Mouse (Mus musculus) cerebellum, adult 2 months (tissue): ENCODE measurements around the gene Usp49. TPM values are rescaled to one million over a fixed set of nuclear protein-coding genes. Genes with fewer than 3 reads are reported as not detected.
"Not testable (repeated sequence)": the region's sequence is repeated elsewhere in the genome, so short reads cannot be mapped to it uniquely, and the experiment has no call there.

Experiments used
- DNase-seq, 2 experiments: peaks; one replicate each; pipeline ENCODE4 v3.0.0; 2021
- H3K27ac ChIP-seq: fragments of 200-500 bp; 2 replicates; pipeline ENCODE4 v1.5.1; 2012; ENCODE audit warnings: low read length, control low read depth, inconsistent platforms; ENCODE audit not compliant: insufficient read depth
- H3K27me3 ChIP-seq: fragments of 200-500 bp; 2 replicates; pipeline ENCODE4 v1.6.1; 2012; ENCODE audit warnings: inconsistent platforms, mild to moderate bottlenecking, low read length, moderate library complexity; ENCODE audit not compliant: control insufficient read depth, insufficient read depth
- H3K4me1 ChIP-seq: fragments of 200-500 bp; 2 replicates; pipeline ENCODE4 v1.6.1; 2011; ENCODE audit warnings: low read length; ENCODE audit not compliant: control insufficient read depth, insufficient read depth
- H3K4me3 ChIP-seq: fragments of 200-500 bp; replicated peaks from 2 replicates; pipeline ENCODE3; 2011; ENCODE audit warnings: mild to moderate bottlenecking, low read depth, low read length, control low read depth; ENCODE audit not compliant: insufficient read depth
- CTCF ChIP-seq: fragments of 200-500 bp; IDR thresholded peaks from 2 replicates; pipeline ENCODE4 v1.5.1; 2011; ENCODE audit warnings: low read depth, mild to moderate bottlenecking, control low read depth, low read length, moderate library complexity, borderline replicate concordance; ENCODE audit not compliant: insufficient read depth
- POLR2A ChIP-seq: fragments of 200-500 bp; IDR thresholded peaks from 2 replicates; pipeline ENCODE4 v1.6.1; 2011; ENCODE audit warnings: low read length, control low read depth, borderline replicate concordance; ENCODE audit not compliant: insufficient read depth
- WGBS: fragments of 180-500 bp; shearing (Covaris S2); methylation state at CpG from one replicate; pipeline ENCODE4 v1.1.7; 2018; 5-methylcytosine and 5-hydroxymethylcytosine counted together
- polyA plus RNA-seq: library from polyadenylated mRNA; depleted of rRNA; stranded (reverse); fragments of >200 nt; gene quantifications from 2 replicates; pipeline ENCODE4 v1.2.3, GENCODE M21; 2012

Usp49 gene
- polyA plus RNA-seq, 1 experiment = 11.2 TPM

- Histone ChIP-seq H3K4me1 (peaks cover 14% of the 10 kb centered on the region), H3K27ac (no peak overlapping the region), H3K27me3 (no peaks in the 10 kb centered on the region), H3K4me3 (no peak overlapping the region)
- 92% methylated on average over 8 of the region's 8 CpGs for WGBS
- TF ChIP-seq CTCF = no peak
- no peak for TF ChIP-seq POLR2A
- no peak for DNase-seq
These were observed 14.4 kb upstream of the Usp49 start for GRCm38 (mm10) chr17:47616119-47616518.

- TF ChIP-seq CTCF = no peak
- TF ChIP-seq POLR2A = no peak
- DNase-seq = no peak
- Histone ChIP-seq H3K27me3 (no peaks in the 10 kb centered on the region), H3K4me1 (peaks cover 14% of the 10 kb centered on the region), H3K4me3 (no peak overlapping the region), H3K27ac (no peak overlapping the region)
- WGBS = 86% methylated on average over 4 of the region's 4 CpGs
These were observed 13.8 kb upstream of the Usp49 start for GRCm38 (mm10) chr17:47616652-47617051.

GRCm38 (mm10) chr17:47617605-47618307 is 12.7 kb upstream of the Usp49 start:
- WGBS = 91% methylated on average over 9 of the region's 9 CpGs
- no peak for TF ChIP-seq CTCF
- H3K27me3 ChIP-seq = no peaks in the 10 kb centered on the region
- DNase-seq = no peak
- H3K27ac ChIP-seq = no peak overlapping the region
- no peak overlapping the region for H3K4me3 ChIP-seq
- peaks cover 9% of the 10 kb centered on the region for H3K4me1 ChIP-seq

- no peak for TF ChIP-seq CTCF
- TF ChIP-seq POLR2A = no peak
- Histone ChIP-seq H3K4me3 (no peak overlapping the region), H3K27me3 (no peaks in the 10 kb centered on the region), H3K4me1 (peaks cover 5% of the 10 kb centered on the region), H3K27ac (no peak overlapping the region)
- 36% methylated on average over 13 of the region's 13 CpGs for WGBS
- DNase-seq = peak; percentile 24 to 59
These were observed 11.8 kb upstream of the Usp49 start for GRCm38 (mm10) chr17:47618556-47619311.

GRCm38 (mm10) chr17:47622912-47623554 is 7.5 kb upstream of the Usp49 start:
- 65% methylated on average over 14 of the region's 14 CpGs for WGBS
- peaks cover 5% of the 10 kb centered on the region for H3K4me1 ChIP-seq
- H3K27ac ChIP-seq = no peak overlapping the region
- H3K4me3 ChIP-seq = no peak overlapping the region
- no peak for TF ChIP-seq CTCF
- no peak for DNase-seq
- no peaks in the 10 kb centered on the region for H3K27me3 ChIP-seq

GRCm38 (mm10) chr17:47624572-47624971 is 5.9 kb upstream of the Usp49 start:
- H3K4me1 ChIP-seq, H3K27ac ChIP-seq, DNase-seq, H3K27me3 ChIP-seq, H3K4me3 ChIP-seq: not testable (repeated sequence)
- 98% methylated on average over 5 of the region's 5 CpGs for WGBS

GRCm38 (mm10) chr17:47625088-47625487 is 5.4 kb upstream of the Usp49 start:
- Histone ChIP-seq H3K27me3 (no peaks in the 10 kb centered on the region), H3K4me1 (no peaks in the 10 kb centered on the region), H3K4me3 (no peak overlapping the region), H3K27ac (no peak overlapping the region)
- 94% methylated on average over 2 of the region's 2 CpGs for WGBS
- no peak for TF ChIP-seq POLR2A
- TF ChIP-seq CTCF = no peak
- no peak for DNase-seq

- Histone ChIP-seq H3K27ac (no peak overlapping the region), H3K4me3 (no peak overlapping the region), H3K4me1 (no peaks in the 10 kb centered on the region), H3K27me3 (no peaks in the 10 kb centered on the region)
- 75% methylated on average over 5 of the region's 5 CpGs for WGBS
- TF ChIP-seq CTCF = no peak
- no peak for TF ChIP-seq POLR2A
- DNase-seq = no peak
These were observed 4.5 kb upstream of the Usp49 start for GRCm38 (mm10) chr17:47626031-47626430.
